Mouse (Mus musculus) heart, embryonic 11.5 days (tissue): Measurements from ENCODE around the gene Trim75. TPM values are rescaled to one million over a fixed set of nuclear protein-coding genes. Genes with fewer than 3 reads are reported as not detected.
A peak's percentile ranks its signal among the peaks of the same experiment; 100 is the strongest.

Source experiments
- ATAC-seq: fragments of 200-750 bp; cut with Nextera tagmentation; replicated peaks from 2 replicates; pipeline ENCODE4 v1.8.0; 2017; ENCODE audit warnings: moderate library complexity; ENCODE audit not compliant: insufficient number of reproducible peaks, low FRiP score, low TSS enrichment
- H3K27ac ChIP-seq: fragments of 300-500 bp; sonication (generic); 2 replicates; pipeline ENCODE4 v1.5.1; 2014; ENCODE audit warnings: mild to moderate bottlenecking, low read depth, low read length
- H3K27me3 ChIP-seq: fragments of 300-500 bp; sonication (generic); 2 replicates; pipeline ENCODE4 v1.6.1; 2014; ENCODE audit warnings: mild to moderate bottlenecking, low read length, mixed read lengths; ENCODE audit not compliant: control insufficient read depth, insufficient read depth
- H3K36me3 ChIP-seq: fragments of 300-500 bp; sonication (generic); 2 replicates; pipeline ENCODE4 v1.6.1; 2014; ENCODE audit warnings: mild to moderate bottlenecking, low read length, moderate library complexity, mixed read lengths; ENCODE audit not compliant: control insufficient read depth, insufficient read depth
- H3K4me1 ChIP-seq: fragments of 300-500 bp; sonication (generic); 2 replicates; pipeline ENCODE4 v1.6.1; 2014; ENCODE audit warnings: low read length; ENCODE audit not compliant: control insufficient read depth, insufficient read depth
- H3K4me2 ChIP-seq: fragments of 300-500 bp; sonication (generic); 2 replicates; pipeline ENCODE4 v1.6.1; 2014; ENCODE audit warnings: mild to moderate bottlenecking, moderate library complexity
- H3K4me3 ChIP-seq: fragments of 300-500 bp; sonication (generic); 2 replicates; pipeline ENCODE4 v1.5.1; 2014; ENCODE audit warnings: low read depth, low read length
- H3K9ac ChIP-seq: fragments of 300-500 bp; sonication (generic); 2 replicates; pipeline ENCODE4 v1.6.1; 2014; ENCODE audit warnings: mild to moderate bottlenecking, low read depth, low read length, moderate library complexity
- H3K9me3 ChIP-seq: fragments of 300-500 bp; sonication (generic); replicated peaks from 2 replicates; pipeline ENCODE4 v1.6.1; 2016; ENCODE audit warnings: low read length; ENCODE audit not compliant: control insufficient read depth
- WGBS: fragments of 180-500 bp; shearing (Covaris S2); extraction: QIAGEN DNeasy Blood & Tissue Kit; methylation state at CpG from one replicate; pipeline ENCODE4 v1.1.7; 2014; ENCODE audit not compliant: insufficient replicate concordance; 5-methylcytosine and 5-hydroxymethylcytosine counted together
- polyA plus RNA-seq: library from polyadenylated mRNA; unstranded; fragments of >200 nt; fragmentation: Nextera tagmentation; extraction: Ambion mirVana; gene quantifications from 2 replicates; pipeline ENCODE4 v1.2.1, GENCODE M21; 2014

Trim75 gene
- polyA plus RNA-seq, 1 experiment from 2014 or later, result 0.10 TPM

GRCm38 (mm10) chr8:64947698-64948034, 40.0 kb downstream of the Trim75 start:
- 11% methylated on average over 10 of the region's 10 CpGs for WGBS
- Histone ChIP-seq H3K27ac (peak overlapping the region; percentile 75), H3K9ac (peak overlapping the region; percentile 79), H3K4me2 (peak overlapping the region; percentile 72), H3K27me3 (peaks cover 6% of the 10 kb centered on the region), H3K4me1 (no peaks in the 10 kb centered on the region), H3K9me3 (no peaks in the 10 kb centered on the region), H3K4me3 (peak overlapping the region; percentile 64), H3K36me3 (no peaks in the 10 kb centered on the region)
- ATAC-seq, result no peak

- no peaks in the 10 kb centered on the region for H3K4me1 ChIP-seq
- 1% methylated on average over 71 of the region's 73 CpGs for WGBS
- H3K4me3 ChIP-seq, result peak within 1 kb of the TSS; percentile 64
- peak within 1 kb of the TSS; percentile 72 for H3K4me2 ChIP-seq
- no peaks in the 10 kb centered on the region for H3K9me3 ChIP-seq
- peaks cover 7% of the 10 kb centered on the region for H3K27me3 ChIP-seq
- peak; percentile 95 for ATAC-seq
- H3K36me3 ChIP-seq, result no peaks in the 10 kb centered on the region
- H3K9ac ChIP-seq, result peak within 1 kb of the TSS; percentile 79
- peak within 1 kb of the TSS; percentile 75 for H3K27ac ChIP-seq
These were observed 40.6 kb downstream of the Trim75 start, which contains the start of gene Tmem192 for GRCm38 (mm10) chr8:64946820-64947697. Gene Tmem192, plus strand, starts transcription at chr8:64947185.

- Histone ChIP-seq H3K36me3 (no peaks in the 10 kb centered on the region), H3K4me3 (peak overlapping the region; percentile 64; the same call in 1 of the 2 replicates), H3K9me3 (no peaks in the 10 kb centered on the region), H3K27me3 (peaks cover 7% of the 10 kb centered on the region), H3K27ac (no peak overlapping the region), H3K4me1 (no peaks in the 10 kb centered on the region), H3K9ac (no peak overlapping the region), H3K4me2 (peak overlapping the region; percentile 72)
- 51% methylated on average over 8 of the region's 8 CpGs for WGBS
- ATAC-seq, result no peak
These were observed 41.2 kb downstream of the Trim75 start for GRCm38 (mm10) chr8:64946441-64946819.

GRCm38 (mm10) chr8:64945606-64946005, 42.0 kb downstream of the Trim75 start:
- ATAC-seq, result no peak
- no peak overlapping the region for H3K4me3 ChIP-seq
- 73% methylated on average over 7 of the region's 7 CpGs for WGBS
- no peaks in the 10 kb centered on the region for H3K4me1 ChIP-seq
- H3K9ac ChIP-seq, result no peak overlapping the region
- no peaks in the 10 kb centered on the region for H3K9me3 ChIP-seq
- H3K27me3 ChIP-seq, result peaks cover 7% of the 10 kb centered on the region
- H3K27ac ChIP-seq, result no peak overlapping the region
- H3K36me3 ChIP-seq, result no peaks in the 10 kb centered on the region
- no peak overlapping the region for H3K4me2 ChIP-seq

GRCm38 (mm10) chr8:64944831-64945230, 42.8 kb downstream of the Trim75 start:
- Histone ChIP-seq H3K27ac (no peak overlapping the region), H3K9ac (no peak overlapping the region), H3K27me3 (peaks cover 7% of the 10 kb centered on the region), H3K36me3 (no peaks in the 10 kb centered on the region), H3K4me3 (no peak overlapping the region), H3K4me1 (no peaks in the 10 kb centered on the region), H3K4me2 (no peak overlapping the region), H3K9me3 (no peaks in the 10 kb centered on the region)
- WGBS, result 25% methylated on average over 5 of the region's 5 CpGs
- no peak for ATAC-seq

- H3K4me2 ChIP-seq, result no peak overlapping the region
- H3K9ac ChIP-seq, result no peak overlapping the region
- H3K36me3 ChIP-seq, result no peaks in the 10 kb centered on the region
- no peak overlapping the region for H3K4me3 ChIP-seq
- peaks cover 7% of the 10 kb centered on the region for H3K27me3 ChIP-seq
- H3K27ac ChIP-seq, result no peak overlapping the region
- H3K9me3 ChIP-seq, result no peaks in the 10 kb centered on the region
- 11% methylated on average over 5 of the region's 5 CpGs for WGBS
- no peaks in the 10 kb centered on the region for H3K4me1 ChIP-seq
- no peak for ATAC-seq
These were observed 44.7 kb downstream of the Trim75 start for GRCm38 (mm10) chr8:64942946-64943345.

- ATAC-seq, result no peak
These were observed 46.1 kb downstream of the Trim75 start for GRCm38 (mm10) chr8:64941495-64941894.

GRCm38 (mm10) chr8:64941019-64941418, 46.6 kb downstream of the Trim75 start:
- Histone ChIP-seq H3K4me2 (no peak overlapping the region), H3K4me1 (no peaks in the 10 kb centered on the region), H3K4me3 (no peak overlapping the region), H3K9ac (no peak overlapping the region), H3K27me3 (peaks cover 7% of the 10 kb centered on the region), H3K9me3 (no peaks in the 10 kb centered on the region), H3K27ac (no peak overlapping the region), H3K36me3 (no peaks in the 10 kb centered on the region)
- 70% methylated on average over 8 of the region's 8 CpGs for WGBS
- no peak for ATAC-seq

More at GRCm38 (mm10) chr8:64941495-64941894, 46.1 kb downstream of the Trim75 start:
- H3K4me1 ChIP-seq, result no peaks in the 10 kb centered on the region
- H3K4me3 ChIP-seq, result no peak overlapping the region
- H3K9ac ChIP-seq, result no peak overlapping the region
- H3K36me3 ChIP-seq, result no peaks in the 10 kb centered on the region
- H3K27ac ChIP-seq, result no peak overlapping the region
- H3K27me3 ChIP-seq, result peaks cover 7% of the 10 kb centered on the region
- WGBS, result 13% methylated on average over 9 of the region's 9 CpGs
- no peaks in the 10 kb centered on the region for H3K9me3 ChIP-seq
- H3K4me2 ChIP-seq, result no peak overlapping the region; the same call in 1 of the 2 replicates

GRCm38 (mm10) chr8:64934997-64935396, 52.6 kb downstream of the Trim75 start:
- H3K36me3 ChIP-seq, result no peaks in the 10 kb centered on the region
- H3K9ac ChIP-seq, result no peak overlapping the region
- no peak overlapping the region for H3K4me2 ChIP-seq
- ATAC-seq, result no peak
- 75% methylated on average over 3 of the region's 3 CpGs for WGBS
- H3K27me3 ChIP-seq, result no peaks in the 10 kb centered on the region
- H3K9me3 ChIP-seq, result no peaks in the 10 kb centered on the region
- no peak overlapping the region for H3K27ac ChIP-seq
- no peaks in the 10 kb centered on the region for H3K4me1 ChIP-seq
- H3K4me3 ChIP-seq, result no peak overlapping the region
